Mouse (Mus musculus): ENCODE results near the gene Htra3. TPM values are rescaled to one million over a fixed set of nuclear protein-coding genes. Genes with fewer than 3 reads are reported as not detected.

Gene Htra3
- polyA plus RNA-seq, 1 experiment: not detected

DNA sequence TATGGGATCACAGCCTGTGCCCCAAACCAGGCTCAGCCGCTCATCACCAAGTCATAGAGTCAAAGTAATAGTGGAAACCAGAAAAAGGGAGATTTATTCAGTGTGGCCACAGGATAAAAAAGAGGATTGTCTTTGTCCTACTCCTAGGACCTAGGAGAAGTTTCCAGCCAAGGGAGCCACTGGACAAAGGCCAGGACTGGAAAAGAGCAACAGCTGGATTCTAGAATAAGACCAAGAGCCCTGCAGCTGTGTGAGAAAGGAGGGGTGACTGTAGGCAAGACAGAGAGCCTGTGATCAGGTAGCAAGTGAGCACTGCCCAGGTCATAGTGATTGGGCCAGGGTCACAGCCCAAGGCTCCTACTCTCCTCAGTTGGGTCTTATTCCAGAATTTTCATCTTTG, 32.7 kb downstream of the Htra3 start:
- Histone ChIP-seq H3K4me1 (ENCODE audit: control insufficient read depth, insufficient read depth, low read length) (no peaks in the 10 kb centered on the region), H3K27ac (ENCODE audit: control insufficient read depth, insufficient read depth, low read depth, low read length, poor library complexity) (no peak overlapping the region), H3K4me3 (replicated peaks; ENCODE audit: control insufficient read depth, low read depth, low read length) (no peak overlapping the region)
- TF ChIP-seq CTCF (IDR thresholded peaks at IDR 0.05; ENCODE audit: control insufficient read depth, insufficient read depth, low read length): no peak
- no peak for TF ChIP-seq POLR2A (IDR thresholded peaks at IDR 0.05; ENCODE audit: borderline replicate concordance, control insufficient read depth, low read depth, low read length)
- 83% methylated on average over 1 of the region's 1 CpGs for WGBS

DNA sequence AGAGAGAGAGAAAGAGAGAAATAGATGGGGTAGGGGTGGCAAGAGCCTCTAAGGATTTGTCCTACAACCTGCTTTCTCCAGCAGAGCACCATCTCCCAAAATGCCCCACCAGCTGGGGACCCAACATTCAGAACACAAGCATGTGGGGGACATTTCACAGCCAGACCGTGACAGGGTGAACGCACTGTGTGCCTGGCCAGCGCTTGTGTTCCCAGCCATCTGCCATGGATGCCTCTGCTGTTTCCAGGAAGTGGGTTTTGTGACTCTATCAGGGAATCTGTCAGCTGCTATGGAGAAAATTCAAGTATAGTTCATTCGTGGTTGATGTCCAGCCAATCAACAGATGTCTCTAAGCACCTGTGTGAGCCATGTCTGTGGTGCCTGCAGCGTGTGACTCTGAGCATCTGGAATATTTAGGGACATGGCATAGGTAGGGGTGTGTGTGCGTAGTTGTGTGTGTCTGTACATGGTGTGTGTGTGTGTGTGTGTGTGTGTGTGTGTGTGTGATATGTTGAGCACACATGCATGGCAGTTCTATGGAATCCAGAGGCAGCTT, 33.6 kb downstream of the Htra3 start:
- no peak overlapping the region for H3K4me3 ChIP-seq (replicated peaks; ENCODE audit: control insufficient read depth, low read depth, low read length)
- 74% methylated on average over 6 of the region's 6 CpGs for WGBS
- TF ChIP-seq POLR2A (IDR thresholded peaks at IDR 0.05; ENCODE audit: borderline replicate concordance, control insufficient read depth, low read depth, low read length) (no peak), CTCF (IDR thresholded peaks at IDR 0.05; ENCODE audit: control insufficient read depth, insufficient read depth, low read length) (no peak)
- H3K27ac ChIP-seq (ENCODE audit: control insufficient read depth, insufficient read depth, low read depth, low read length, poor library complexity): no peak overlapping the region
- no peaks in the 10 kb centered on the region for H3K4me1 ChIP-seq (ENCODE audit: control insufficient read depth, insufficient read depth, low read length)

DNA sequence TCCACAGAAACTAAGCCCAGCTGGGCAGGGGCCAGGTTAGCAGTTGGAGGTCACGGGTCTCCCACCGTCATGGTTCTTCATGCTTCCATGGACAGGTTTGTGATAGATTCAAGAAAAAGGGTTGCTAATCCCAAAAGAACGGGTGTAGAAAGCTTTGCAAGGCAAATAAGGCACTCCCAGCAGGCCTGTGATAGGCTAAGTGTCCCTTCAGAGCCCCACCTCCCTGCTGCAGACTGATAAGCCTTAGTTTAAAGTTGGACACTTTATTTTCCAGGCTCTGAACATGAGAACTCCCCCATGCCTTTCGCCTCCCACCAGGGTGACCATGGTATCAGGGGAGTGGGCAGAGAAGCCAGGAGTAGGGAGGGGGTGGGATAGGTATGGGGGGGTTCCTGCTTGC, 35.5 kb downstream of the Htra3 start:
- 67% methylated on average over 4 of the region's 4 CpGs for WGBS
- Histone ChIP-seq H3K4me1 (ENCODE audit: control insufficient read depth, insufficient read depth, low read length) (no peaks in the 10 kb centered on the region), H3K27ac (ENCODE audit: control insufficient read depth, insufficient read depth, low read depth, low read length, poor library complexity) (no peak overlapping the region), H3K4me3 (replicated peaks; ENCODE audit: control insufficient read depth, low read depth, low read length) (no peak overlapping the region)
- TF ChIP-seq POLR2A (IDR thresholded peaks at IDR 0.05; ENCODE audit: borderline replicate concordance, control insufficient read depth, low read depth, low read length) (no peak), CTCF (IDR thresholded peaks at IDR 0.05; ENCODE audit: control insufficient read depth, insufficient read depth, low read length) (no peak)

GRCm38 (mm10) chr5:35643401-35644048, 36.1 kb downstream of the Htra3 start:
- Histone ChIP-seq H3K4me1 (ENCODE audit: control insufficient read depth, insufficient read depth, low read length) (no peaks in the 10 kb centered on the region), H3K27ac (ENCODE audit: control insufficient read depth, insufficient read depth, low read depth, low read length, poor library complexity) (no peak overlapping the region), H3K4me3 (replicated peaks; ENCODE audit: control insufficient read depth, low read depth, low read length) (no peak overlapping the region)
- WGBS: 81% methylated on average over 9 of the region's 9 CpGs
- TF ChIP-seq POLR2A (IDR thresholded peaks at IDR 0.05; ENCODE audit: borderline replicate concordance, control insufficient read depth, low read depth, low read length) (no peak), CTCF (IDR thresholded peaks at IDR 0.05; ENCODE audit: control insufficient read depth, insufficient read depth, low read length) (no peak)

- WGBS: 76% methylated on average over 10 of the region's 10 CpGs
- H3K4me3 ChIP-seq (replicated peaks; ENCODE audit: control insufficient read depth, low read depth, low read length): no peak overlapping the region
- H3K4me1 ChIP-seq (ENCODE audit: control insufficient read depth, insufficient read depth, low read length): no peaks in the 10 kb centered on the region
- TF ChIP-seq POLR2A (IDR thresholded peaks at IDR 0.05; ENCODE audit: borderline replicate concordance, control insufficient read depth, low read depth, low read length): no peak
- TF ChIP-seq CTCF (IDR thresholded peaks at IDR 0.05; ENCODE audit: control insufficient read depth, insufficient read depth, low read length): no peak
- H3K27ac ChIP-seq (ENCODE audit: control insufficient read depth, insufficient read depth, low read depth, low read length, poor library complexity): no peak overlapping the region
Measured at GRCm38 (mm10) chr5:35641961-35642584, 37.5 kb downstream of the Htra3 start.

DNA sequence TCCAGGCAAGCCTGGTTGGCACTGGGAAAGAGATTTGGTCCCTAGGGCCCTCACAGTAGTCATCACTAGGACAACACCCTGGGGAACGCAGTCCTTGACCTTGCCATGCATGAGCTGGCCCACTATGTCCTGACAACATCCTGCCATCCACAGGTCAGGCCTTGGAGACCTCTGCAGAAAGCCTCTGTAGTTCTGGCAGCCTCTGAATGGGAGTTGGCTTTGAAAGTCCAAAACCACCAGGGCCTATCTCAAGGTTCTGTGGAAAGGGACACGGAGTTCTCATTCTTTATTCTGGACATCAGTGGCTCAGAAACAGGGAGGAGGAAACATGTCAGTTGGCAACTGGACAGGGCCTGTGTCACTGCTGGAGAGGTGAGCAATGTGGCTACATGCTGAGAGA, 43.6 kb downstream of the Htra3 start:
- no peak overlapping the region for H3K27ac ChIP-seq (ENCODE audit: control insufficient read depth, insufficient read depth, low read depth, low read length, poor library complexity)
- no peak overlapping the region for H3K4me3 ChIP-seq (replicated peaks; ENCODE audit: control insufficient read depth, low read depth, low read length)
- no peaks in the 10 kb centered on the region for H3K4me1 ChIP-seq (ENCODE audit: control insufficient read depth, insufficient read depth, low read length)
- no peak for TF ChIP-seq CTCF (IDR thresholded peaks at IDR 0.05; ENCODE audit: control insufficient read depth, insufficient read depth, low read length)
- no peak for TF ChIP-seq POLR2A (IDR thresholded peaks at IDR 0.05; ENCODE audit: borderline replicate concordance, control insufficient read depth, low read depth, low read length)
- WGBS: 84% methylated on average over 2 of the region's 2 CpGs

DNA sequence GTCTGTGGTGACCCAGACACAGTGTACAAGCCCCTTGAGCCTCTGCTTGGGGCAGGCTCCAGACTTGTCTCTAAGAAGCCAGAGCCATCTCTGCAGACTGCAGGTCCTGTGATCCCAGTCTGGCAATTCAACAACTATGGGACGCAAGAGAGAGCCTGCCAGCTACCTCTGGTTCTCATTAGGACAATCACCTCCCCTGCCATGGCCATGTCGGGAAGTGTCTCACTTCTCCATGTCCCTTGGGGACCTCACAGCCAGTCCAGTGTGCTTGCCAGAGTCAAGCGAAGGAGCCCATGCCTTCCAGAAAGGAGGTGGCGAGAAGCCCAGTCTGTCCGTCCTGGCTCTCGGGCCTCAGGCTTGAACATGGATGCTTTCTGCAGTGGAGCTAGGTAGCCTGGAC, 46.7 kb downstream of the Htra3 start:
- Histone ChIP-seq H3K4me3 (replicated peaks; ENCODE audit: control insufficient read depth, low read depth, low read length) (no peak overlapping the region), H3K27ac (ENCODE audit: control insufficient read depth, insufficient read depth, low read depth, low read length, poor library complexity) (no peak overlapping the region), H3K4me1 (ENCODE audit: control insufficient read depth, insufficient read depth, low read length) (no peaks in the 10 kb centered on the region)
- 81% methylated on average over 6 of the region's 6 CpGs for WGBS
- no peak for TF ChIP-seq POLR2A (IDR thresholded peaks at IDR 0.05; ENCODE audit: borderline replicate concordance, control insufficient read depth, low read depth, low read length)
- no peak for TF ChIP-seq CTCF (IDR thresholded peaks at IDR 0.05; ENCODE audit: control insufficient read depth, insufficient read depth, low read length)

DNA sequence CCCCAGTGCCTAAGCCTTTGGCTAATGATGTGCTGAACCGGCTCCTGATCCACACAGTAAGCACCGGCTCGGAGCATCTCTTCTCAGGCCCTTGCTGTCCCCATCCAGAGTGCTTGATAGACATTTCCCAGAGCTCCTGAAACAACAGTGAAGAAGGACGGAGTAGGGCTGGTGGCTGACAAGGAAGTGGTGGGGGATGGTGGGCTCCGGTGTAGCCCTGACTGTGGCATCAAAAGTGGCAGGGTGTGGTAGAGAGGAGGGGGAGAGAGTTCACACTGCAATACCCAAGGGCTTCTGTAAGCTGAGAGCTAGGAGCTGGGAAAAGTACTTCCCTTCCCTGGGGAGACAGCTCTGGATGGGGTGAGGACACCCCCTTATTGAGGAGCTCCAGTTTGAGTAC, 47.8 kb downstream of the Htra3 start:
- Histone ChIP-seq H3K4me1 (ENCODE audit: control insufficient read depth, insufficient read depth, low read length) (no peaks in the 10 kb centered on the region), H3K4me3 (replicated peaks; ENCODE audit: control insufficient read depth, low read depth, low read length) (no peak overlapping the region), H3K27ac (ENCODE audit: control insufficient read depth, insufficient read depth, low read depth, low read length, poor library complexity) (no peak overlapping the region)
- TF ChIP-seq POLR2A (IDR thresholded peaks at IDR 0.05; ENCODE audit: borderline replicate concordance, control insufficient read depth, low read depth, low read length) (no peak), CTCF (IDR thresholded peaks at IDR 0.05; ENCODE audit: control insufficient read depth, insufficient read depth, low read length) (no peak)
- 48% methylated on average over 5 of the region's 5 CpGs for WGBS
